Mouse (Mus musculus) CH12.LX (cell line): ENCODE results near the gene Ttc21b. TPM values are rescaled to one million over a fixed set of nuclear protein-coding genes. Genes with fewer than 3 reads are reported as not detected.

Experiments used
- DNase-seq: peaks from one replicate; pipeline ENCODE4 v3.0.0-alpha.2; 2013; ENCODE audit errors: extremely low read depth
- H3K27ac ChIP-seq: 2 replicates; pipeline ENCODE4 v1.5.1; 2012; ENCODE audit warnings: low read depth, mild to moderate bottlenecking, control low read depth, moderate library complexity; ENCODE audit not compliant: insufficient read depth
- H3K27me3 ChIP-seq: replicated peaks from 2 replicates; pipeline ENCODE3; 2012; ENCODE audit warnings: inconsistent platforms
- H3K36me3 ChIP-seq, 2 experiments: replicated peaks in 1 of 2; 2 replicates each; pipeline versions ENCODE3 to v1.6.1; 2012; ENCODE audit warnings: inconsistent platforms in 1 of 2, low read length in 1 of 2, mild to moderate bottlenecking in 1 of 2, mixed read lengths in 1 of 2, moderate library complexity in 1 of 2; ENCODE audit not compliant: control insufficient read depth in 1 of 2, insufficient read depth in 1 of 2
- H3K4me1 ChIP-seq, 2 experiments: 2 replicates each; pipeline ENCODE4 v1.6.1; 2012; ENCODE audit warnings: inconsistent platforms in 1 of 2, moderate library complexity in 1 of 2; ENCODE audit not compliant: insufficient read depth in 2 of 2, control insufficient read depth in 1 of 2
- H3K4me2 ChIP-seq: 2 replicates; pipeline ENCODE4 v1.6.1; 2012; ENCODE audit warnings: low read depth, mild to moderate bottlenecking, control low read depth; ENCODE audit not compliant: poor library complexity, insufficient read depth, severe bottlenecking
- H3K4me3 ChIP-seq, 3 experiments: fragments of 150-350 bp in 1 of 3; sonication (generic) in 1 of 3; replicated peaks in 1 of 3; 2 replicates each; pipeline versions ENCODE3 to v1.5.1; 2011 to 2012; ENCODE audit warnings: low read depth in 2 of 3, low read length in 2 of 3, mild to moderate bottlenecking in 2 of 3, moderate library complexity in 2 of 3, control low read depth in 1 of 3, improper control_type of control experiment in 1 of 3, inconsistent platforms in 1 of 3, mixed read lengths in 1 of 3; ENCODE audit not compliant: poor library complexity in 1 of 3
- H3K79me2 ChIP-seq: replicated peaks from 2 replicates; pipeline ENCODE4 v1.6.1; 2012; ENCODE audit warnings: mild to moderate bottlenecking, moderate library complexity; ENCODE audit not compliant: control insufficient read depth, poor library complexity, insufficient read depth, severe bottlenecking; ENCODE audit errors: extremely low read depth
- H3K9ac ChIP-seq: 2 replicates; pipeline ENCODE4 v1.6.1; 2012; ENCODE audit warnings: low read depth, mild to moderate bottlenecking, control low read depth, moderate library complexity; ENCODE audit not compliant: insufficient read depth
- H3K9me3 ChIP-seq: replicated peaks from 2 replicates; pipeline ENCODE3; 2012; ENCODE audit warnings: low read length, inconsistent platforms, mixed read lengths
- BHLHE40 ChIP-seq: IDR thresholded peaks from 2 replicates; pipeline ENCODE4 v1.6.1; 2011; ENCODE audit warnings: mild to moderate bottlenecking, low read depth, low read length, improper control_type of control experiment
- CHD1 ChIP-seq: IDR thresholded peaks from 2 replicates; pipeline ENCODE4 v1.6.1; 2012; ENCODE audit warnings: low read depth, low read length, improper control_type of control experiment, inconsistent platforms
- CHD2 ChIP-seq: IDR thresholded peaks from 2 replicates; pipeline ENCODE4 v1.6.1; 2011; ENCODE audit warnings: low read length, improper control_type of control experiment
- CTCF ChIP-seq, 2 experiments: IDR thresholded peaks in 1 of 2; conservative IDR thresholded peaks in 1 of 2; 2 replicates each; pipeline ENCODE4 v1.5.1; 2011 to 2012; ENCODE audit warnings: low read depth in 2 of 2, low read length in 2 of 2, improper control_type of control experiment in 1 of 2, inconsistent platforms in 1 of 2, mild to moderate bottlenecking in 1 of 2, moderate library complexity in 1 of 2
- E2F4 ChIP-seq: IDR thresholded peaks from 2 replicates; pipeline ENCODE4 v1.6.1; 2011; ENCODE audit warnings: low read depth, low read length, improper control_type of control experiment; ENCODE audit not compliant: insufficient replicate concordance
- ELF1 ChIP-seq: IDR thresholded peaks from 2 replicates; pipeline ENCODE4 v1.6.1; 2014; ENCODE audit warnings: low read depth, mild to moderate bottlenecking, inconsistent platforms, low read length, improper control_type of control experiment
- EP300 ChIP-seq: IDR thresholded peaks from 2 replicates; pipeline ENCODE4 v1.6.1; 2011; ENCODE audit warnings: low read length, improper control_type of control experiment
- GABPA ChIP-seq: IDR thresholded peaks from 2 replicates; pipeline ENCODE4 v1.6.1; 2012; ENCODE audit warnings: low read depth, low read length, improper control_type of control experiment, inconsistent platforms; ENCODE audit not compliant: insufficient replicate concordance
- HCFC1 ChIP-seq: IDR thresholded peaks from 2 replicates; pipeline ENCODE4 v1.6.1; 2012; ENCODE audit warnings: low read depth, mild to moderate bottlenecking, inconsistent platforms, low read length, improper control_type of control experiment
- IRF4 ChIP-seq: IDR thresholded peaks from 2 replicates; pipeline ENCODE4 v1.6.1; 2014; ENCODE audit warnings: low read depth, mild to moderate bottlenecking, inconsistent platforms, low read length, improper control_type of control experiment
- MAFK ChIP-seq: IDR thresholded peaks from 2 replicates; pipeline ENCODE4 v1.6.1; 2011; ENCODE audit warnings: low read length, improper control_type of control experiment; ENCODE audit not compliant: insufficient replicate concordance
- MAX ChIP-seq: IDR thresholded peaks from 2 replicates; pipeline ENCODE4 v1.6.1; 2011; ENCODE audit warnings: low read length, improper control_type of control experiment
- MAZ ChIP-seq: IDR thresholded peaks from 2 replicates; pipeline ENCODE4 v1.6.1; 2012; ENCODE audit warnings: low read depth, mild to moderate bottlenecking, inconsistent platforms, low read length, improper control_type of control experiment, moderate library complexity
- MEF2A ChIP-seq: IDR thresholded peaks from 2 replicates; pipeline ENCODE4 v1.6.1; 2014; ENCODE audit warnings: low read depth, mild to moderate bottlenecking, inconsistent platforms, low read length, improper control_type of control experiment, borderline replicate concordance
- MXI1 ChIP-seq: IDR thresholded peaks from 2 replicates; pipeline ENCODE4 v1.6.1; 2011; ENCODE audit warnings: mild to moderate bottlenecking, low read depth, low read length, improper control_type of control experiment
- MYC ChIP-seq: IDR thresholded peaks from 2 replicates; pipeline ENCODE4 v1.6.1; 2011; ENCODE audit warnings: low read depth, mild to moderate bottlenecking, improper control_type of control experiment, low read length
- NRF1 ChIP-seq: IDR thresholded peaks from 2 replicates; pipeline ENCODE4 v1.6.1; 2014; ENCODE audit warnings: low read depth, mild to moderate bottlenecking, inconsistent platforms, low read length, improper control_type of control experiment, moderate library complexity
- PAX5 ChIP-seq: IDR thresholded peaks from 2 replicates; pipeline ENCODE4 v1.6.1; 2012; ENCODE audit warnings: low read length, inconsistent platforms, mixed read lengths
- POLR2A ChIP-seq: IDR thresholded peaks from 2 replicates; pipeline ENCODE4 v1.6.1; 2011; ENCODE audit warnings: low read depth, mild to moderate bottlenecking, improper control_type of control experiment, low read length
- RCOR1 ChIP-seq: conservative IDR thresholded peaks from 2 replicates; pipeline ENCODE4 v1.6.1; 2012; ENCODE audit warnings: low read depth, mild to moderate bottlenecking, inconsistent platforms, low read length, improper control_type of control experiment
- SIN3A ChIP-seq: IDR thresholded peaks from 2 replicates; pipeline ENCODE4 v1.6.1; 2012; ENCODE audit warnings: low read length, improper control_type of control experiment, inconsistent platforms
- SMC3 ChIP-seq: IDR thresholded peaks from 2 replicates; pipeline ENCODE4 v1.6.1; 2011; ENCODE audit warnings: low read depth, low read length, improper control_type of control experiment
- TCF12 ChIP-seq: IDR thresholded peaks from 2 replicates; pipeline ENCODE4 v1.6.1; 2014; ENCODE audit warnings: low read depth, mild to moderate bottlenecking, inconsistent platforms, low read length, improper control_type of control experiment
- UBTF ChIP-seq: IDR thresholded peaks from 2 replicates; pipeline ENCODE4 v1.6.1; 2012; ENCODE audit warnings: low read depth, mild to moderate bottlenecking, inconsistent platforms, low read length, improper control_type of control experiment, moderate library complexity
- USF1 ChIP-seq: IDR thresholded peaks from 2 replicates; pipeline ENCODE4 v1.6.1; 2014; ENCODE audit warnings: low read depth, mild to moderate bottlenecking, inconsistent platforms, low read length, improper control_type of control experiment
- ZC3H11A ChIP-seq: IDR thresholded peaks from 2 replicates; pipeline ENCODE4 v1.6.1; 2012; ENCODE audit warnings: low read depth, mild to moderate bottlenecking, inconsistent platforms, low read length, improper control_type of control experiment
- ZKSCAN1 ChIP-seq: IDR thresholded peaks from 2 replicates; pipeline ENCODE4 v1.6.1; 2012; ENCODE audit warnings: low read depth, inconsistent platforms, low read length, improper control_type of control experiment, borderline replicate concordance
- ZMIZ1 ChIP-seq: IDR thresholded peaks from 2 replicates; pipeline ENCODE4 v1.6.1; 2012; ENCODE audit warnings: low read depth, mild to moderate bottlenecking, inconsistent platforms, low read length, improper control_type of control experiment
- ZNF384 ChIP-seq: IDR thresholded peaks from 2 replicates; pipeline ENCODE4 v1.6.1; 2012; ENCODE audit warnings: low read depth, low read length, improper control_type of control experiment, inconsistent platforms
- dilution Hi-C: fragments of 300-500 bp; cut with MboI; formaldehyde crosslinking; loops from 2 replicates; pipeline ENCODE4 v1.14.3; 2020; ENCODE audit warnings: low sequenced_read_pairs; ENCODE audit not compliant: extremely low pct_unique_long_range_greater_than_20kb, extremely low pct_ligation_motif_present
- in situ Hi-C: fragments of 300-500 bp; cut with MboI; formaldehyde crosslinking; loops from 3 replicates; pipeline ENCODE4 v1.14.3; 2019; ENCODE audit warnings: low sequenced_read_pairs, low pct_ligation_motif_present, low pct_unique_long_range_greater_than_20kb, mixed read lengths
- polyA plus RNA-seq: library from polyadenylated mRNA; unstranded; fragments of >175 nt; gene quantifications from 2 replicates; pipeline ENCODE4 v1.2.1, GENCODE M21; 2012; ENCODE audit warnings: low read depth; ENCODE audit not compliant: insufficient read length
- total RNA-seq, 2 experiments: library from RNA; depleted of rRNA; stranded (reverse); fragments of 300-350 nt in 1 of 2; fragments of >200 nt in 1 of 2; gene quantifications; 2 replicates each; pipeline ENCODE4 v1.2.3; 2012 to 2014

Ttc21b gene
- total and polyA plus RNA-seq, 3 experiments = not detected

DNA sequence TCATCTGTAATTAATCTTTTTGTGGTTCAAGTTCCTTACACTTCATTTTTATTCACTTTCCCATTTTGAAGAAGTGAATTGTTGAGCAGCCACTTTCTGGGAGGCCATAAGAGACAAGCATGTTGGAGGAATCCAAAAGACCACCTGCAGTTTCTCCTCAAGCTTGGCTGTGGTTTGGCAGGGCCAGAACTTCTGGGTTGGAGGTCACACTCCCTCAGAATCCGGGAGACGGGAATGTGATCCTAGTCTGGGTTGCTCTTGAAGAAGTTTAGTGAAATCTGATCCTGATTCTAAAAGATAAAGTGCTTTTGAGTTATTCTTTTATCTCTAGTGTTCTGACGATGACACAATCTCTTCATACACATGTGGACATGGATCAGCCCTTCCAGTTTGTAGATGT lies 105.9 kb downstream of the Ttc21b start:
- TF ChIP-seq TCF12 (no peak), HCFC1 (no peak), SMC3 (no peak), MEF2A (no peak), MAFK (no peak), MYC (no peak), SIN3A (no peak), ELF1 (no peak), MAX (no peak), ZKSCAN1 (no peak), CHD2 (no peak), PAX5 (no peak), ZMIZ1 (no peak), EP300 (no peak), IRF4 (no peak), E2F4 (no peak), RCOR1 (no peak), USF1 (no peak)
- TF ChIP-seq, all 38 proteins: peak for 0
- Histone ChIP-seq H3K79me2 (no peaks in the 10 kb centered on the region), H3K9ac (no peak overlapping the region), H3K36me3 (no peaks in the 10 kb centered on the region), H3K27me3 (no peaks in the 10 kb centered on the region), H3K4me3 (no peak overlapping the region), H3K9me3 (peaks cover 3% of the 10 kb centered on the region), H3K27ac (no peak overlapping the region), H3K4me2 (no peak overlapping the region), H3K4me1 (no peaks in the 10 kb centered on the region)
- in situ Hi-C loops = no loop called here
- dilution Hi-C loops = no loop called here
- no peak for DNase-seq

DNA sequence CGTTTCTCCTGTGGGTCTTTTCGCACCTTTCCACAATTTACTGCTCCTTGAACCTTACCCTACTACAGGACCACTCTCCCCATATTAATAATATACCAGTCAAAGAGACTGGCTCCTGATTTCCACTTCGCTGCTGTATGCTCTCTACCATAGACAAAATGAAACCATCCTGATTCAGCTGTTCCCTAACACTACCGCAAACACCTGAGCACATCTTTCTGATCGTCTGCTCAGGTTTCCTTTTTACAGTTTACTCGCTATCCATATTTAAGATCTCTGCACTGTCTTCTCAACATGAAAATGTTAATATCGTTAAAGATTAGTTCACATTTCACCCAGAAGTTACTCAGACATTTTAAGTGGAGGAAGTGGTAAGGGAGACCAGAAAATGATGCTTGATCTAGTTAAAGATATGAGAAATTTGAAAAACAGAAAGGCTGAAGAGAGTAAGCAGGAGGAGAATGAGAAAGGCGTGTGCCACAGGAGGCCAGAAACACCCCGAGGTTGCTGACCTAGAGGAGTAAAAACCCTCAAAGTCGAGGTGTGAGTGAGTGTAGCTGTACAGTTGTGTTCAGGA lies 107.7 kb downstream of the Ttc21b start:
- in situ Hi-C loops = no loop called here
- H3K9me3 ChIP-seq = peaks cover 3% of the 10 kb centered on the region
- TF ChIP-seq BHLHE40 (no peak), MXI1 (no peak), ZC3H11A (no peak), NRF1 (no peak), MAFK (no peak), UBTF (no peak), USF1 (no peak), POLR2A (no peak), PAX5 (no peak), HCFC1 (no peak), MAX (no peak), ZNF384 (no peak), ZMIZ1 (no peak), CHD1 (no peak), IRF4 (no peak), GABPA (no peak), MAZ (no peak), E2F4 (no peak), MEF2A (no peak), CTCF (conservative IDR thresholded peaks at IDR 0.05 in 1 of 2, IDR thresholded peaks at IDR 0.05 in 1 of 2; ENCODE audit: low read depth in 2 of 2, low read length in 2 of 2) (no peak)

More for the DNA sequence above, 107.7 kb downstream of the Ttc21b start:
- H3K27me3 ChIP-seq = no peaks in the 10 kb centered on the region
- no peak overlapping the region for H3K27ac ChIP-seq
- H3K36me3 ChIP-seq = no peaks in the 10 kb centered on the region
- H3K4me3 ChIP-seq = no peak overlapping the region
- no peak overlapping the region for H3K9ac ChIP-seq
- peak overlapping the region; percentile 67; the same call in 1 of the 2 replicates for H3K4me2 ChIP-seq
- dilution Hi-C loops = no loop called here
- no peak for DNase-seq
- H3K79me2 ChIP-seq = no peaks in the 10 kb centered on the region
- H3K4me1 ChIP-seq = no peaks in the 10 kb centered on the region
